In genomic region chr11:85511270-85511904, GRCm38 (mm10) we compare ENCODE assay signal across 14 mouse cellular contexts.
"Had no signal": no experiment of that assay in that cellular context is flagged by ENCODE, and none has a peak within 500 bp of the region (broad histone marks: within the 10 kb centered on the region; RNA-seq: fewer than 3 reads in every experiment).

No protein-coding gene starts in this region.

- H3K36me3 ChIP-seq: limb, embryonic 10.5 days; liver, embryonic 13.5 days; midbrain, embryonic 12.5 days; neural tube, embryonic 13.5 days had no signal

- H3K27ac ChIP-seq: left cerebral cortex, adult 2 months; limb, embryonic 10.5 days; liver, embryonic 13.5 days; midbrain, embryonic 12.5 days; neural tube, embryonic 13.5 days had no signal

- H3K4me3 ChIP-seq: left cerebral cortex, adult 2 months; limb, embryonic 10.5 days; liver, embryonic 13.5 days; midbrain, embryonic 12.5 days; neural tube, embryonic 13.5 days had no signal

- DNase-seq: kidney, adult 11 months; kidney, postnatal 14 days; liver, embryonic 13.5 days; liver, postnatal 0 days; retina, postnatal 1 day; right cerebral cortex, postnatal 4 days; spleen, adult 18-20 months; thymus, adult 18-20 months; thymus, postnatal 14 days had no signal

- H3K9ac ChIP-seq: liver, embryonic 13.5 days; liver, postnatal 0 days; midbrain, embryonic 12.5 days; neural tube, embryonic 13.5 days had no signal

- H3K9me3 ChIP-seq: limb, embryonic 10.5 days; liver, embryonic 13.5 days; midbrain, embryonic 12.5 days; neural tube, embryonic 13.5 days had no signal

- H3K4me1 ChIP-seq: limb, embryonic 10.5 days; liver, embryonic 13.5 days had no signal

- H3K4me2 ChIP-seq: liver, embryonic 13.5 days; midbrain, embryonic 12.5 days; neural tube, embryonic 13.5 days had no signal

- H3K27me3 ChIP-seq: liver, embryonic 13.5 days had no signal

- ATAC-seq: liver, postnatal 0 days; midbrain, embryonic 16.5 days had no signal
